Mouse (Mus musculus): Measurements from ENCODE around the gene Olfr1328. TPM values are rescaled to one million over a fixed set of nuclear protein-coding genes. Genes with fewer than 3 reads are reported as not detected.
A peak's percentile ranks its signal among the peaks of the same experiment; 100 is the strongest.
"Not testable (repeated sequence)": the region's sequence is repeated elsewhere in the genome, so short reads cannot be mapped to it uniquely, and the experiment has no call there.

Olfr1328 gene
- not detected in 2 replicates for polyA plus RNA-seq (2016; fragmentation: Nextera tagmentation; extraction: Ambion mirVana)

DNA sequence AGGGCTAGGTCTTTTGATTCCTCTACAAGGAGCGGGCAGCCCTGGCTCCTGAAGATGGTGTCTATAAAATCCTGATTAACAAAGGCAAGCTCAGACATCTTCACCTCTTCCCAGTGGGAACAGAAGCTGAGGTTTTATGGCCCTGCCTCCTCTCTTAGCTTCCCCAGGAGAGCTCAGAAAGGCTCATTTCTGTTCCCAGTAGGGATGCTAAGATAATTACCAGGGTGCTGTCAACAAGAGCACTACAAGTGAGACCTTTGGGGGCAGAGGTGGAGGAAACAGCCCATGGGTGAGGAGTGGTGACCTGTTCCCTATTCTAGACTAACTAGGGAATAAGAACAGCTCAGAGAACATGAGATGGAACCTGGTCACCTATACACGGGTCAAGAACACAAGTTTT lies at the start of gene Olfr1328:
Olfr1328 (minus strand) TSS at position 101 of the 400 bp plus-strand sequence.
- Histone ChIP-seq H3K36me3 (no peaks in the 10 kb centered on the region), H3K27ac (replicated peaks) (no peak within 1 kb of the TSS), H3K27me3 (ENCODE audit: low read depth, poor library complexity, severe bottlenecking) (no peaks in the 10 kb centered on the region), H3K9me3 (replicated peaks) (no peaks in the 10 kb centered on the region), H3K4me3 (no peak within 1 kb of the TSS), H3K4me1 (no peaks in the 10 kb centered on the region)
- no peak for DNase-seq (ENCODE audit: low spot score)
- WGBS, result 83% methylated on average over 2 of the region's 2 CpGs

DNA sequence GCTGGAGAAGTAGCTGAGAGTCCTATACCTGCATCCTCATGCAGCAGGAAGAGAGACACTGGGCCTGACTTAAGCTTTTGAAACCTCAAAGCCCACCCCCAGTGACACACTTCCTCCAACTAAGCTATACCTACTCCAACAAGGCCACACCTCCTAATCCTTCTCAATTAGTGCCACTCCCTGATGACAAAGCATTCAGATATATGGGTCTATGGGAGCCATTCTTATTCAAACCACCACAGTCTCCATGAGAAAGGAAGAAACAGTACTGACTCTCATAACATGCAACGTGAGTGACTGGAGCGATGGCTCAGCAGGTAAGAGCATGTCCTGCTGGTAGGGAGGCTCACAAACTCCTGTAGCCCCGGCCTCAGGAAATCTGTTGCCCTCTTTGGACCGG lies 46.9 kb upstream of the Olfr1328 start:
- H3K27ac ChIP-seq (replicated peaks), result no peak overlapping the region
- no peaks in the 10 kb centered on the region for H3K9me3 ChIP-seq (replicated peaks)
- 87% methylated on average over 4 of the region's 4 CpGs for WGBS
- H3K36me3 ChIP-seq, result no peaks in the 10 kb centered on the region
- no peak for DNase-seq (ENCODE audit: low spot score)
- H3K4me1 ChIP-seq, result no peaks in the 10 kb centered on the region
- H3K4me3 ChIP-seq, result no peak overlapping the region
- H3K27me3 ChIP-seq (ENCODE audit: low read depth, poor library complexity, severe bottlenecking), result no peaks in the 10 kb centered on the region

DNA sequence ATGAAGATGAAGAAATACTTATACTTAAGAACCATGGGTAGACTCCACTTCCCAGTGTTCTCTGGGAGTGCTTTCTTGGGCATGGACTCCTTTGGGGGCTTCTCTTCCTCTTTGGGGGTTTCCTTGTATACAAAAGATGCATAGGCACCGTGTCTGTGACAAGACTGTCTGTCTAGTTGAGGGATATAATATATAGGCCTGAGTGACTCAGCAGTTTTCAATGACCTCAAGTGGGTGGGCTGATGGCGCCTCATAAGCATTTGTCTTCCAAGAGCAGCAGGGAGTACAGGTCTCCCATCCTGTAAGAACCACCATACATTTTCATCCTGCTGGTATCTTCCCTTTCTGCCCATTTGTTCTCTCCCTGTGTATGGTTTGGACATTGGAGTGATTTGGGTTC lies 34.9 kb upstream of the Olfr1328 start:
- H3K9me3 ChIP-seq (replicated peaks), result no peaks in the 10 kb centered on the region
- H3K27ac ChIP-seq (replicated peaks), result no peak overlapping the region
- no peak overlapping the region for H3K4me3 ChIP-seq
- no peaks in the 10 kb centered on the region for H3K27me3 ChIP-seq (ENCODE audit: low read depth, poor library complexity, severe bottlenecking)
- DNase-seq (ENCODE audit: low spot score), result no peak
- 81% methylated on average over 2 of the region's 2 CpGs for WGBS
- peaks cover 3% of the 10 kb centered on the region; the same call in 1 of the 2 replicates for H3K4me1 ChIP-seq
- no peaks in the 10 kb centered on the region for H3K36me3 ChIP-seq

DNA sequence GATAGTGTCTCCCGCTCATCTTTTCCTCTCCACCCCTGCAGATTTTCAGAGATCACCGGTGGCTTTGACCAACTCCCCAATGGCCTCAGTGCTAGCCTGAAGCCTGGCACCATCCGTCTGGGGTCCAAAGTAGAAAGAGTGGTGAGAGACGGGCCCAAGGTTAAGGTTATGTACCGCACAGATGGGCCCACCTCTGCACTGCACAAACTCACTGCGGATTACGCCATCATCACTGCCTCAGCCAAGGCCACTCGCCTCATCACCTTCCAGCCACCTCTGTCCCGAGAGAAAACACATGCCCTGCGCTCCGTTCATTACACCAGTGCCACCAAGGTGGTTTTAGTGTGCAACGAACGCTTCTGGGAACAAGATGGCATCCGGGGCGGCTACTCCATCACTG lies 29.3 kb upstream of the Olfr1328 start:
- WGBS, result 91% methylated on average over 15 of the region's 15 CpGs
- DNase-seq (ENCODE audit: low spot score), result peak; percentile 10
- H3K27me3 ChIP-seq (ENCODE audit: low read depth, poor library complexity, severe bottlenecking), result no peaks in the 10 kb centered on the region

DNA sequence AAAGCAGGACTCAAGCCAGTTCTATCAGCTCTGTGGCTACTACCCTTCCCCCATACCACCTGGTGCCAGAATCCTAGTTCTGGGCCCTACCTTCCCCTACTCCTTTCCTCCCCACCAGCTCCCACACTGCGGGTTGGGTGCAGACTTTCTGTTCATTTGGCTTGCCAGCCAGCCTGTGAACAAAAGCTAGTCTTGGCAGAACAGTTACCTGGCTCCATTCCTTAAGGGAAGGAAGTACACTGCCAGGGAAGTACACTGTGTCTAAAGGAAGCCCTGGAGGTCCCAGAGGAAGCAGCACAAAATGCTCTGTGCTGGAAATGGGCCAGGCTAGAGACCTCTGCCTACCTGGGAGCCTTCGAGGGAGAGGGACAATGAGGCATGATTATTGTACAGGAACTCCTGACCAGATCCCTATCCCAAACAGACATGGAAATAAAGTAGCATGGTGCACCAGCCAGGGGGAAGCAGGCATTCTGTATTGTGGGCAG lies 22.8 kb upstream of the Olfr1328 start, which contains the start of gene Lao1:
Lao1 (plus strand) TSS at position 438 of the 488 bp plus-strand sequence.
- H3K9me3 ChIP-seq (replicated peaks), result no peaks in the 10 kb centered on the region

More for the DNA sequence above, 29.3 kb upstream of the Olfr1328 start:
- H3K9me3 ChIP-seq (replicated peaks), result no peaks in the 10 kb centered on the region
- peaks cover 3% of the 10 kb centered on the region; the same call in 1 of the 2 replicates for H3K4me1 ChIP-seq
- no peaks in the 10 kb centered on the region for H3K36me3 ChIP-seq
- no peak overlapping the region for H3K27ac ChIP-seq (replicated peaks)
- H3K4me3 ChIP-seq, result no peak overlapping the region

DNA sequence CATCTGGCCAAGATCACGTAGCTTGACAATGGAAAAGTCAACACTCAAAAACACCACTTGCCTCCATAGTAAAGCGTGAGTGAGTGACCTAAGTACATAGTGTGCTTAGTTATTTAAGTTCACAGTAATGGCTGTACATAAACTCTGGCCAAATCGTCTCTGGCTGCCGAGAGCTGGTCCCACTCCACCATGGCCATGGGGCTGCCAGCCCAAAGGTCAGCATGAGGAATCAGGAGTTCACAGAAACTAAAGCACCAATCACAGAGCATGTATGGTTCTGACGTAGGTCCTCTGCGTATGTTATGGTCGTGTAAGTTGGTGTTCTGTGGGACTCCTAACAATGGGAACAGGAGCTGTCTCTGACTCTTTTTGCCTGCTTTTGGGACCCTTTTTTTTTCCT lies 20.4 kb upstream of the Olfr1328 start:
- no peaks in the 10 kb centered on the region for H3K27me3 ChIP-seq (ENCODE audit: low read depth, poor library complexity, severe bottlenecking)
- WGBS, result 89% methylated on average over 7 of the region's 7 CpGs
- no peak for DNase-seq (ENCODE audit: low spot score)
- no peaks in the 10 kb centered on the region for H3K36me3 ChIP-seq
- no peak overlapping the region for H3K4me3 ChIP-seq
- H3K27ac ChIP-seq (replicated peaks), result no peak overlapping the region
- H3K4me1 ChIP-seq, result no peaks in the 10 kb centered on the region
- no peaks in the 10 kb centered on the region for H3K9me3 ChIP-seq (replicated peaks)

More for the DNA sequence above, 22.8 kb upstream of the Olfr1328 start, which contains the start of gene Lao1:
- H3K4me1 ChIP-seq, result no peaks in the 10 kb centered on the region
- no peak for DNase-seq (ENCODE audit: low spot score)
- H3K27me3 ChIP-seq (ENCODE audit: low read depth, poor library complexity, severe bottlenecking), result no peaks in the 10 kb centered on the region
- no peak within 1 kb of the TSS for H3K27ac ChIP-seq (replicated peaks)
- 96% methylated on average over 2 of the region's 2 CpGs for WGBS
- H3K36me3 ChIP-seq, result no peaks in the 10 kb centered on the region
- no peak within 1 kb of the TSS for H3K4me3 ChIP-seq

DNA sequence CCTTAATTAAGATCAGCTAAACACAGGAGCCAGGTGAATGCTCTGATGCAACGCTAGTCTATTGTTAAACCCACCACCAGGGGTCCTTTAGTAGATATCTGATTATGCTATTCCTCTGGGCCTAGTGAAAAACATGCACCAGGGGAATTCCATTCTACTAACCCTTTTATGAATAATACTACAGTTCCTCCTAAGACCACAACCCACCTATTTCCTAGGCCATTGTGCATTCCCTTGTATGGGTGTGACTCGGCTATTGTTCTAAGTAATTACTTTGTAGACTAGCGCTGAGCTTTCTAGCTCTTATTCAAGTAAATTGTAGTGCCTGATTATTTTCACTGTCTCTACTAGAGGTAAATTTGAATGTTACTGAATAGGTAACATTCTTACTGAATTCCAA lies 7.1 kb downstream of the Olfr1328 start:
- 79% methylated on average over 3 of the region's 3 CpGs for WGBS
- not testable (repeated sequence) for H3K27me3 ChIP-seq (ENCODE audit: low read depth, poor library complexity, severe bottlenecking); DNase-seq (ENCODE audit: low spot score); H3K9me3 ChIP-seq (replicated peaks); H3K4me3 ChIP-seq; H3K4me1 ChIP-seq; H3K36me3 ChIP-seq; H3K27ac ChIP-seq (replicated peaks)

DNA sequence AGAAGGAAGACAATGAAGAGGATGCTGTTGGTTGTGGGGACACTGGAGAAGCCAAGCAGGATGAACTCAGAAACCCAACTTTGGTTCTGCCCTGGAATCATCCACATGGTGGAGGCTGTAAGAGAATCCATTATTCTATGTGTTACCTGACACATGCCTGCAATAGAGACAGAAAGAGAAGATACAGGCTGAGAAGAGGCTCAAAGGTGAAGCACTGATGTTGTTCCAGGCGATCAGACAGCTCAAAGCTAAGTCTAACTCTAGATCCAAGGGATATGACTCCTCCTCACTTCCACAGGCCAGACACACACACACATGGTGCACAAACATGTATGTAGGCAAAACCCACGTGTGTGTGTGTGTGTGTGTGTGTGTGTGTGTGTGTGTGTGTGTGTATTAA lies 21.0 kb downstream of the Olfr1328 start, which contains the start of gene Olfr1329:
Olfr1329 (minus strand) TSS at position 101 of the 400 bp plus-strand sequence.
- H3K27me3 ChIP-seq (ENCODE audit: low read depth, poor library complexity, severe bottlenecking); DNase-seq (ENCODE audit: low spot score); H3K36me3 ChIP-seq; H3K4me1 ChIP-seq; H3K9me3 ChIP-seq (replicated peaks); H3K27ac ChIP-seq (replicated peaks); H3K4me3 ChIP-seq: not testable (repeated sequence)
- WGBS, result 61% methylated on average over 2 of the region's 2 CpGs

DNA sequence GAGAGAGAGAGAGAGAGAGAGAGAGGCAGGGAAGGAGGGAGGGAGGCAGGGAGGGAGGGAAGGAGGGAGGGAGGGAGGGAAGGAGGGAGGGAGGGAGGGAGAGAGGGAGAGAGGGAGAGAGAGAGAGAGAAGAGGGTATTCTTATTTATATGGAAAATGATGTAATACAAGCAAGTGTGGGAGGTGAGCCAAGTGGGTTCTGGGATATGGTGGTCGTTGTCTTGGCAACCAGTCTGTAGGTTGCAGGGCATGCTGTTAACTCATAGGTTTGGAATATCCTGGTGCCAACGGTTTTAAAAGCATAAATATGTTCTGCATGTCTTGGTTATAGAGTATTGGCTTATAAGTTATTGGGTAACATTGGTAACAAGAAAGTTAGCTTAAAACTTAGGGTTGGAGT lies 36.4 kb downstream of the Olfr1328 start:
- Histone ChIP-seq H3K4me1 (no peaks in the 10 kb centered on the region), H3K27me3 (ENCODE audit: low read depth, poor library complexity, severe bottlenecking) (no peaks in the 10 kb centered on the region), H3K4me3 (no peak overlapping the region), H3K27ac (replicated peaks) (no peak overlapping the region), H3K36me3 (no peaks in the 10 kb centered on the region), H3K9me3 (replicated peaks) (no peaks in the 10 kb centered on the region)
- no peak for DNase-seq (ENCODE audit: low spot score)
- 67% methylated on average over 2 of the region's 2 CpGs for WGBS

DNA sequence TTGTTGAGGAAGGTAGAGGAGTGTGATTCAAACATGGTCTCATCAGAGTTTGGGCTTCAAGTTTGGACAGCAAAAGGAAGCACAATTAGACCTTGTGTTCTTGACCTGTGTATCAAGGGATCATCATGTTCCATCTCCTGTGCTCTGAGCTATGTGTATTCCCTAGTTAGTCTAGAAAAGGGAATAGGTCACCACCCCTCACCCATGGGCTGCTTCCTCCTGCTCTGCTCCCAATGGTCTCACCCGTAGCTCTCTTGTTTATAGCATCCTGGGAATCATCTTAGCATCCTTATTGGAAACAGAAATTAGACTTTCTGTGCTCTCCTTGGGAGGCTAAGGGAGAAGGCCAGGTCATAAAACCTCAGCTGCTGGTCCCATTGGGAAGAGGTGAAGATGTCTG lies 50.1 kb downstream of the Olfr1328 start, which contains the start of gene Olfr1330:
Olfr1330 (plus strand) TSS at position 301 of the 400 bp plus-strand sequence.
- no peak for DNase-seq (ENCODE audit: low spot score)
- H3K4me1 ChIP-seq, result no peaks in the 10 kb centered on the region
- no peak within 1 kb of the TSS for H3K27ac ChIP-seq (replicated peaks)

More for the DNA sequence above, 50.1 kb downstream of the Olfr1328 start, which contains the start of gene Olfr1330:
- Histone ChIP-seq H3K9me3 (replicated peaks) (no peaks in the 10 kb centered on the region), H3K27me3 (ENCODE audit: low read depth, poor library complexity, severe bottlenecking) (no peaks in the 10 kb centered on the region), H3K36me3 (no peaks in the 10 kb centered on the region), H3K4me3 (no peak within 1 kb of the TSS)
- 74% methylated on average over 1 of the region's 1 CpGs for WGBS

Other genes with a start within 250 kb of the Olfr1328 start
- not detected in 2 replicates for gene Olfr1342, start 245.9 kb downstream of the Olfr1328 start, polyA plus RNA-seq (2016; fragmentation: Nextera tagmentation; extraction: Ambion mirVana)
- gene Olfr1341, start 235.1 kb downstream of the Olfr1328 start, polyA plus RNA-seq (2016; fragmentation: Nextera tagmentation; extraction: Ambion mirVana), result not detected in 2 replicates
- gene Olfr1340, start 218.5 kb downstream of the Olfr1328 start, polyA plus RNA-seq (2016; fragmentation: Nextera tagmentation; extraction: Ambion mirVana), result not detected in 2 replicates
- gene Olfr1339, start 206.4 kb downstream of the Olfr1328 start, polyA plus RNA-seq (2016; fragmentation: Nextera tagmentation; extraction: Ambion mirVana), result not detected in 2 replicates
- gene Olfr1338, start 179.9 kb downstream of the Olfr1328 start, polyA plus RNA-seq (2016; fragmentation: Nextera tagmentation; extraction: Ambion mirVana), result not detected in 2 replicates
- not detected in 2 replicates for gene Olfr1337, start 156.0 kb downstream of the Olfr1328 start, polyA plus RNA-seq (2016; fragmentation: Nextera tagmentation; extraction: Ambion mirVana)
- gene Olfr1335, start 128.7 kb downstream of the Olfr1328 start, polyA plus RNA-seq (2016; fragmentation: Nextera tagmentation; extraction: Ambion mirVana), result not detected in 2 replicates
- not detected in 2 replicates for gene Olfr1333, start 102.3 kb downstream of the Olfr1328 start, polyA plus RNA-seq (2016; fragmentation: Nextera tagmentation; extraction: Ambion mirVana)
- not detected in 2 replicates for gene Olfr1331, start 74.0 kb downstream of the Olfr1328 start, polyA plus RNA-seq (2016; fragmentation: Nextera tagmentation; extraction: Ambion mirVana)
- not detected in 2 replicates for gene Olfr1330, start 50.0 kb downstream of the Olfr1328 start, polyA plus RNA-seq (2016; fragmentation: Nextera tagmentation; extraction: Ambion mirVana)
- not detected in 2 replicates for gene Olfr1329, start 21.1 kb downstream of the Olfr1328 start, polyA plus RNA-seq (2016; fragmentation: Nextera tagmentation; extraction: Ambion mirVana)
- gene Lao1, start 23.0 kb upstream of the Olfr1328 start, polyA plus RNA-seq (2016; fragmentation: Nextera tagmentation; extraction: Ambion mirVana), result not detected in 2 replicates
- 212 and 273 TPM in 2 replicates for gene Slc2a1, start 170.1 kb upstream of the Olfr1328 start, polyA plus RNA-seq (2016; fragmentation: Nextera tagmentation; extraction: Ambion mirVana)
- gene Zfp691, start 235.6 kb upstream of the Olfr1328 start, polyA plus RNA-seq (2016; fragmentation: Nextera tagmentation; extraction: Ambion mirVana), result 13.1 and 13.3 TPM in 2 replicates

Data from midbrain, embryonic 10.5 days (tissue).